Mouse (Mus musculus) spleen, postnatal 14 days (tissue): ENCODE data around the gene Wnk4.

Experiments used
- DNase-seq, 2 experiments: peaks; one replicate each; pipeline ENCODE4 v3.0.0; 2021 to 2022; ENCODE audit warnings: low spot score in 2 of 2

The Wnk4 gene

DNA sequence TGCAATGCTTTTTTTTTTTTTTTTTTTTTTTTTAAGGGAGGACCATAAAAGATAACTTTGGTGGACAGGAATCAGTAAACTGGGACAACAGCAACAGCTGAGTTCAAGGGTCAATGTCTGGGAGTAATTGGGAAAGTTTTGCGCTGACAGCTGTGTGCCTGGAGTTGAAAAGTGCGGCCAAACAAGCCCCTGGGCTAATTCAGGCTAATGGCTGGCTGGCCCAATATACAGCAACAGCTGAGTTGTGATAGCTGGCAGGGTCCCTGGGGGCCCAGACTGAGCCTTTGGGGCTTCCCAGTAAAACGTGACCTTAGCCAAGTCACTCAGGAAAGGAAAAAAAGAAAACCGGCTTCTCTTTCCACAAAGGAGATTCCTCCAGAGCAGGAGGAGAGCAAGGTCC is 15.3 kb upstream of the Wnk4 start:
- DNase-seq, result no peak

DNA sequence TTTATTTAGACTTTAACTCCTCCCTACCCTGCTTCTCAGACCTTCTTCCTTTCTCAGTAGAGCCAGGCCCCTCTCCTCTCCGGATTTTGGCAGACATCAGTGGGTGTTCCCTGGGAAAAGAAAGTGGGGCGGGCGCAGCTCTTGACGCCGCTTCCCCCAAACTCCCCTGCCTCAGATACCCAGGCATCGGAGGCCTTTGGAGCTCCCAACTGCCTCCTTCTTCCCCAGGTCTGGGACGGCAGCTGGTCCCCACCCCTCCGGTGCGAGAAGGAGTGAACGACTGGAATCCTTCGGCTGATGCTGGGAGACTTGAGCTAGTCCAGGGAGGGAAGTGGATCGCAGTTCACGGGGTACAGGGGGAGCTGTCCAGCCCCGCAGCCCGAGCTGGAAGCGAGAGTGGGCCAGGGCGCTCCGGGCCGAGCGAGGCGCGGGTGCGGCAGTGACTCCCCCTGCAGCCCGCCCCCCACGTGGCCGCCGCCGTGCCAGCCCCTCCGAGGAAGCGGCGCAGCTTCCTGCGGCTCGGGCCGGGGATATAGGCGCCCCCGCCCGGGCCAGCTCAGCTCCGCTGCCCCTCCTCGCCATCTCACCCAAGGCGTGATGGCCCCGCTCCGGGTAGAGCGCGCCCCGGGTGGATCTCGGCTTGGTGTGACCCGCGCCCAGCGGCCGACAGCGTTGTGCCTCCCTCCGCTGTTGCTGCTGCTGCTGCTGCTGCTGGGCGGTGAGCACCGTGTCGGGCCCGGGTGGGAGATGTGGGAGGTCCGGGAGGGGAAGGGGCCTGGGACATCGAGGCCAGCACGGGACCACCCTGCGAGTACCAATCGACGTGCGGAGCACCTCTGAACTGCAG is 14.3 kb upstream of the Wnk4 start, which contains the start of gene Ramp2:
Ramp2 (plus strand) TSS at position 174 of the 847 bp plus-strand sequence.
- no peak for DNase-seq

DNA sequence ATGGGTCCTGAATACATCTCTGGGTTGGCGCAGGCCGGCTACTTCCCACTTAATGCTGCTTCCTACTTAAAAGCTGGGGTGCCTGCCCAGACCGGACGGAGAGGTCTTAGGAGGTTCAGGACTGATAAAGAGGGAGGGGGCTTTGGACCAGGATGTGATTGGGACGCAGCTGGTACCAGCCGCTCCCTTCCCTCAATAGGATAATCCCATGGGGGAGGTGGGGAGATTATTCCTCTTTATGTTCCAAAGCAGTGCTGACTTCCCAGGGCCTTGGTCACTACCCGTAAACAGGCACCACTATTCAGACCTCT is 13.7 kb upstream of the Wnk4 start:
- DNase-seq, result no peak

DNA sequence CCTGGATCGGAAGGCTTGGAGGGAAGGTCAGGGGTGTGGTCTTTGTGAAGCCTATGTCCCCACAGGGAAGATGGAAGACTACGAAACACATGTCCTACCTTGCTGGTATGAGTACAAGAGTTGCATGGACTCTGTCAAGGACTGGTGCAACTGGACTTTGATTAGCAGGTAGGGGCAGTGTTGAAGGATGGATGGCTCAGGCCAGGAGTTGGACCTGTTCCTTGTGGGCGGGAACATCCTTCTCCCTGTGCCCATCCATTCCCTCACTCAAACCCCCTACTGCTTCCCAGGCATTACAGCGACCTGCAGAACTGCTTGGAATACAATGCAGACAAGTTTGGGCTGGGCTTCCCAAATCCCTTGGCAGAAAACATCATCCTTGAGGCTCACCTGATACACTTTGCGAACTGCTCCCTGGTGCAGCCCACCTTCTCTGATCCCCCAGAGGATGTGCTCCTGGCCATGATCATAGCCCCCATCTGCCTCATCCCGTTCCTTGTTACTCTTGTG is 12.8 kb upstream of the Wnk4 start:
- no peak for DNase-seq

DNA sequence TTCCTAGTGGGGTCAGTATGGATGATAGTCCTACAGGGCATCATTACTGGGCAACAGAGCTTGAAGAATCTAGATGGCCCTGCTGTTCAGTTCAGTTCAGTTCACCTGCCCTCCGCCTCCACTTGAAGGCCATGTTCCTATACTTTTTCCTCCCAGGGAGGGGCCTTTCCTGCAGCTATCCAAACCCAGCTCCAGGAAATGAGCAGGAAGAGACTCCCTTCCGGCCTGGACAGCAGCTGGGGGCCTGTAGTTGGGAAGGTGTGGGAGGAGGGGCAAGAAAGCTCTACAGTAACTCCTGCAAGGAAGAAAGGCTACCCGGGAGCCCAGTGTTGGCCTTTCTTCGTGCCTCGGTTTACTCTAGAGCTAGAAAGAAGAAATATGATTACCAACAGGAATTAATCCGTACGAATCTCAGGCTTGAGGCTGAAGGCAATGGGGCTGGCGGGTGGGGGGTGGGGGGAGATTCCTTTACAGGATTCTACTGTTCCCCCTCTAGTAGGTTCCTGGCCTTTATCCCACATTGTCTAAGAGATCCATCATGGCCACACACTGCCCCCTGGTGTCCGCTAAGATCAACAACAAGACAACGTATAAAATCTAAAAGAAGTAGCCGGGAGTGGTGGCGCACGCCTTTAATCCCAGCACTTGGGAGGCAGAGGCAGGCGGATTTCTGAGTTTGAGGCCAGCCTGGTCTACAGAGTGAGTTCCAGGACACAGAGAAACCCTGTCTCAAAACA is 11.9 kb upstream of the Wnk4 start:
- peak in 1 of 2 experiments; percentile 52 for DNase-seq

DNA sequence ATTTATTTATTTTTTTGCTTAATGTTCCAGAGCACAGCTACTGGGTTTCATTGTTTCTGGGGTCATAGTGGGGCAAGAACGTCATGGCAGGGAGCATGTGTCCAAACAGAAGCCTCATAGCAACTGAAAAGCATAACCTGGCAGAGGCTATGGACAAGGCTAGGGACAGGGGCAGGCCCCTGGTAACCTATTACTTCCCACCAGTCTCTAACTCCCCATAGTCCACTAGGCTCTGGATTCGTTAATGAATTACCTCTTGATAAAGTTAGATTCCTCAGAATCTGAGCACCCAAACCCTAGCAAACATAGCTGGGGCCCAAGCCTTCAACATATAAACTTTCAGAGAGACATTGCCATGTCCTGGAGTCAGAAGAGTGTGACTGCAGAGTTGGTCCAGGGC is 9.3 kb upstream of the Wnk4 start:
- DNase-seq, result no peak

DNA sequence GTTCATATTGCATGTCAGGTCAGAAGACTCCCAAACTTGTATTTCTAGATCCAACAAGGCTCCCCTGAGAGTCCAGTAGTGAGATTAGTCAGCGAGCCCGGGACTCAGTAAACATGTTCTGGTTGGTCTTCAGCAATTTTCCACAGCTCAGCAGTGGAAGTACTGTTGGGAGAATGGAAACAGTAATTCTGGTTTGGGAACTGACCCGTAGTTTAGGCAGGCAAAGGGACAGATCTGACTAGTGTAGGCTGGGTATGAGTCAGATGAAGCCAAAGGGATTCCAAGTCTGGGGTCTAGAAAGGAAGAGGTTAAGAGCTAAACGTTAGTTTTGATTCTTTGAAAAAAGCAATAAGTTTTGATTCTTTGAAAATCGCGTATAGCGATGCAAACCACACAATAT is 7.4 kb upstream of the Wnk4 start:
- no peak for DNase-seq

DNA sequence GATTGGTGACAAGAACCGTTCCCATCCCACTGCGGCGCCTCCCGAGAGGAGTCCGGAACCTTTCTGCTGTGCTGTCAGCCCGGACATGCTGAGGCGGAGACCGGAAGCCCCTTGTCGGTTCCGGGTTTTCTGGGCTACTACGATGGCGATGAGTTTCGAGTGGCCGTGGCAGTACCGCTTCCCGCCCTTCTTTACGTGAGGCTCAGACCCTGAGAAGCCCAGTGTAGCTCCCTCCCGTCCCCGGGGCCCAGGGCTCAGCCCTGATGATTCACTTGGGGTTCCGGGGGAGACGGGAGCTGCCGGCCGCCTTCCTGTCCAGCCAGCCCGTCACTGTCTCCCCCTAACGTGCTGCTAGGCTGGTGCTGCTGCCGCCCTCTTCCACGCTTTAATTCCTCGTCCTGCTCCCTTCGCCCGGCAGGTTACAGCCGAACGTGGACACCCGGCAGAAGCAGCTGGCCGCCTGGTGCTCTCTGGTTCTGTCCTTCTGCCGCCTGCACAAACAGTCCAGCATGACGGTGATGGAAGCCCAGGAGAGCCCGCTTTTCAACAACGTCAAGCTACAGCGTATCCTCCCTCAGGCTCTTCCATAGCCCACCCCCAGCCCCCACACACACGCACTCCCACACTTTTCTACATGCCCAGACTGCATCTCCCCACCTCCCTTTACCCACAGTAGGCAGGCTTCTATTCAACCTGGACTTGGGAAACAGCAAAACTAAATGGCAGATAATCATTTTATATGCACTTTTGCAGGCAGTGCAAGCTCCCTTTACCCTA is 6.6 kb upstream of the Wnk4 start, which contains the start of gene Vps25:
Vps25 (plus strand) TSS at position 95 of the 777 bp plus-strand sequence.
- peak; percentile 73 to 84 for DNase-seq

DNA sequence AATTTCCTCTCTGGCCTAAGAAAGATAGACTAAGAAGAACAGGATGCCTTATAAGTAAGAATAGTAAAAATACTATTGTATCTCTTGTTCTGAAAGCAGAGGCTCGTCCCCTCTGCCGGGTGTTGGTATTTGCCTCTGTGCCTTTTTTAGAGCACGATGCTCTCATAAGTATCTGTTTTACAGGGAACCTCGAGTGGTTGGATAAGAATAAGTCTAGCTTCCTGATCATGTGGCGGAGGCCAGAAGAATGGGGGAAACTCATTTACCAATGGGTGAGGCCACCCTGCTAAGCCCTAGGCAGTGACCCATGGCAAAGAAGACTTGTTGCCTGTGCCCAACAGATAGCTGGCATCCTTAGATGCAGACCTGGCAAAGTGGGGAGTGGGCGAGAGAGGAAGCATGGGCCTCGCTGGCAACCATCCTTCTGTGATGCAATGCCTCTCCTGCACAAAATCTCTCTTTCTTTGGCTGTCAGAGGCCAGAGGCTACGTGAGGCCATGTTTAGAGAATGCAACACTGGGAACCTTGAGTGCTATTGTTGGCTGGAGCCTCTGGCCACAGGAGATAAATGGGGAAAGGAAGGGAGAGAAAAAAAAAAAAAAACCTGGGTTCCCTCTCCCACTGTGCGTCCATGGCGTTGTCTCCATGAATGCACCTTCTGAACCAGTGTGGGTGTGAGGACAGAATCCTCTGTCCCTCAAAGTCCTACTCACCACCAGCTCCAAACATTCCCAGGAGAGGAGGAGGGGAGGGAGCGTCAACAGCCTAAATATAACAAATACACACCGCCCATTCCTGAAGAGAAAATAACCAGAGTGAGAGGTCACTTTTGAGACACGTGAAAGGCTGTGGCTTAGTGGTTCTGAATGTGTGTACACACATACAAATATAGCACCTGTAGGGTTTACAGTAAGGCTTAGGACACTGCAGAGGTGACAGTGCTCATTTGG is 4.3 kb upstream of the Wnk4 start:
- DNase-seq, result no peak

DNA sequence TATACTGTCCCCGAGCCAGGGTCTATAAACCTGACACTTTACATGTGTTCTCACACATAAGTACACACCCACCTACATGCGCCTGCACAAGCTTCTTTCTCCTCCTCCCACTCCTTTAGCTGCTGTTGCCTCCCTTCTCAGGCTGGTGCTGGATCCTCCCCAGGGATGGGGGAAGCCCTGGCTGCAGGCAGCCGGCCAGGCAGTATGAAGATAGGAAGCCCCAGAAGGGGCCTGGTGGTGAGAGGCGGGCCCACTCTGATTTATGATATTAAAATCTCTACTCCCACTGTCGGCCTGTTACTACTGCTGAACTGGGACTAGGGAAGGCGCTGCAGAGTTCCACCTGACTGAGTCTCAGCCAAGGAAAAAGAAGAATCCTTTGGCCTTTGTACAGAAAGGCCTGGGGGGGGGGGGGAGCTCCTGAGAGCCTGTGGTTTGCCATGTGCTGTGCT is 1.1 kb upstream of the Wnk4 start:
- DNase-seq, result no peak

DNA sequence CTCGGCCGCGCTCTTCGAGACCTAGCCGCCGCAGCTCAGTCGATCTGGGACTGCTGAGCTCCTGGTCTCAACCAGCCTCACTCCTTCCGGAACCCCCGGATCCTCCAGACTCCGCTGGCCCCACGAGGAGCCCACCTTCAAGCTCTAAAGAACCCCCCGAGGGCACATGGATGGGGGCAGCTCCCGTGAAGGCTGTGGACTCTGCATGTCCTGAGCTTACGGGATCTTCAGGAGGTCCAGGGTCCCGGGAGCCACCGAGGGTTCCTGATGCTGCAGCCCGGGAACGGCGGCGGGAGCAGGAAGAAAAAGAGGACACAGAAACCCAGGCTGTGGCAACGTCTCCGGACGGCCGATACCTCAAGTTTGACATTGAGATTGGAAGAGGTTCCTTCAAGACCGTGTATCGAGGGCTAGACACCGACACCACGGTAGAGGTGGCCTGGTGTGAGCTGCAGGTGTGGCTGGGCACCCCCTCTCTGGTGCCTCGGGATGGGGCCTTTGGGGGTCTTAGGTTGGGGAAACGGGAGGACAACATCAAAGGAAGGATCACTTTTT is 536 bp downstream of the Wnk4 start:
- DNase-seq, result no peak

DNA sequence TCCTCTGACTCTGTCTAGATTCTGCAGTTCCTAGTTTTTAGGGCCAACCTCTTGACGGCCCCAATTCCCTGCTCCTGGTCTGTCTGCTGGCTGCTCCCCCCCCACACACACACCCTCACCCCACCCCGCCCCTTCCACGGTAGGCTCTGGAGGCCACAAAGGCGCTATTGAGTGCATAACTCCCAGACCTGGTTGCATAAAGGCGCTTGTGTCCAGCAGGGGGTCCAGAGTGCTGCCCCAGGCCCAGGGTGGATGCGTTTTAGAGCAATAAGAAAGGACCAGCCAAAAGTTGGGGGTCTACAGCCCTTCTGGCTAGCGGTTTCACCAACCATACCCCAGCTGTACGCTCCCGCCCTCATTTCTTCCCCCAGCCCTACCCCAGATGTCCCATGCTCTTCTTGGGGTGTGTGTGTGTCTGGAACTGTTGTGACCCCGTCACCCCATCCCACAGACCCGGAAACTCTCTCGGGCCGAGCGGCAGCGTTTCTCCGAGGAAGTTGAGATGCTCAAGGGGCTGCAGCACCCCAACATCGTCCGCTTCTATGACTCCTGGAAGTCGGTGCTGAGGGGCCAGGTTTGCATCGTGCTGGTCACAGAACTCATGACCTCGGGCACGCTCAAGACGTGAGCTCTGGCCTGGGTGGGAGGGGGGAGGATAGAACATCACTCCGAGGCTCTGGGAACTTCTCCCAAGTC is 2.1 kb downstream of the Wnk4 start:
- no peak for DNase-seq

DNA sequence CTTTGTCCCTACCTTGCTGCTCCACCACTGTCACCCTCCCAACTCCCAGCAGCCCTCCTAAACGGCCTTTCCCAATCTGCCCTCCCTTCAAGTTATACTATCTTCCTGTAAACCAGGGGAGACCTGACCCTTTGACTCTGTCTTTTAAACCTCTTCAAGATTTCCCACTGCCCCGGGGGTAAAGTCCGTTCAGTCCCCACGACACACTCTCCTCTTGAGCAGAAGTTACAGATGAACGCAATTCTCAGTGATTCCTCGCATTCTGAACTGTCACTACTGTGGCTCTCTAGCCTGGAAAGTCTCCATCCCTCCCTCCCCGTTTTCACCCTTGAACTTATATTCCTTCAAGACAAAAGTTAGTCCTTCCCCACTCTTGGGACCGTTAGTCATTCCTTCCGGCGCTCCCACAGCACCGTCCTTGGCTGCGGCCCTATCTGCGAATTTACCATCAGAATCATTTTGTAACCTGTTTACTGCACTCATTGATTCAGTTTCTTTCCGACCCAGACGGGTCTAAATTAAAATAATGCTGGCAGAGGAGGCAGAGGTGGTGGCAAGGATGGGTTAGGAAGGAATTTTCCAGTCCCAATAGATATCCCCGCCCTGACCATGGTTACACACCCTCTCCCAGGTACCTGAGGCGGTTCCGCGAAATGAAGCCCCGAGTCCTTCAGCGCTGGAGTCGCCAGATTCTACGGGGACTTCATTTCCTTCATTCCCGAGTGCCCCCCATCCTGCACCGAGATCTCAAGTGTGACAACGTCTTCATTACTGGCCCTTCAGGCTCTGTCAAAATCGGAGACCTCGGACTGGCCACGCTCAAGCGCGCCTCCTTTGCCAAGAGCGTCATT is 3.0 kb downstream of the Wnk4 start:
- DNase-seq, result no peak

DNA sequence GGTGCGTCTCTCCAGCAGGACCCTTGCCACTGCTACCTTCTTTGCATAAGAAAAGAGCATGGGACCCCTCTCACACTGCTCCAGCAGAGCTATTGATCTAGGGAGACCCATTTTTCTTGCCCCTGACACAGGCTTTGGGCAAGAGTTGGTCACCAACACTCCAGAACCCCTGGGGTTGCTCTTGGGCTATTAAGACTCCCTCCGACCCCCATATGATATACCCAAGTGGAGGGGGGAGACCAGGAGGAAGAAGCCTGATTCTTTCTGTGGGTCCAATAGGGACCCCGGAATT is 3.6 kb downstream of the Wnk4 start:
- DNase-seq, result no peak

DNA sequence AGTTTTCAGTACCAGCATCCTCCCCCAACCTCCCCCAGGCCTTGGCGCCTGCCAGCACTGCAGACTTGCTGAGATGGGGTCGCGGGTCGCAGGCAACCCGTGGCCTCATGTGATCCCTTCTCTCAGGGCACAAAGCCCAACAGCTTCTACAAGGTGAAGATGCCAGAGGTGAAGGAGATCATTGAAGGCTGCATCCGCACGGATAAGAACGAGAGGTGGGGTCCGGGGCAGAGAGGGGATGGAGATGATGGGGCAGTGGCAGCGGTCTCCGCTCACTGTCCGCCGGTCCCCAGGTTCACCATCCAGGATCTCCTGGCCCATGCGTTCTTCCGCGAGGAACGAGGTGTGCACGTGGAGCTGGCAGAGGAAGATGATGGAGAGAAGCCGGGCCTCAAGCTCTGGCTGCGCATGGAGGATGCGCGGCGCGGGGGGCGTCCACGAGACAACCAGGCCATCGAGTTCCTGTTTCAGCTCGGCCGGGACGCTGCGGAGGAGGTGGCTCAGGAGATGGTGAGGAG is 4.6 kb downstream of the Wnk4 start:
- DNase-seq, result no peak

DNA sequence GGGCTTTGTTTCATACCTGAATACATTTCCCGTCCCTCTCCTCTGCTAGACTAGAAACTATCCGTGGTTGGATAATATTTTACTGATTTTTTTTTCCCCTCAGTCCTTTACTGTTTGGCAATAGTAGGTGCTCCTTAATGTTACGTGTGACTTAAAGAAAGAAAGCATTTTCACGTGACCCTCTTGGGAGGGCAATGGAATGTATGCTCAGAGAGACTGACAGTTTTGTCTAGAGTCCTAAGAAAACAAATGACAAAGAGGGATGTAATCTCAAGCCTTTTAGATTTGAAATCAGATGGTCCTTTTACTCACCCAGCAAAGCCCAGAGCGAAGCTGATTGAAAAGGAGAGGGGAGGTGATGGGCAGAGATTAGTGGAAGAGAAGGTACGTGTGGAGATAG is 5.5 kb downstream of the Wnk4 start:
- no peak for DNase-seq

DNA sequence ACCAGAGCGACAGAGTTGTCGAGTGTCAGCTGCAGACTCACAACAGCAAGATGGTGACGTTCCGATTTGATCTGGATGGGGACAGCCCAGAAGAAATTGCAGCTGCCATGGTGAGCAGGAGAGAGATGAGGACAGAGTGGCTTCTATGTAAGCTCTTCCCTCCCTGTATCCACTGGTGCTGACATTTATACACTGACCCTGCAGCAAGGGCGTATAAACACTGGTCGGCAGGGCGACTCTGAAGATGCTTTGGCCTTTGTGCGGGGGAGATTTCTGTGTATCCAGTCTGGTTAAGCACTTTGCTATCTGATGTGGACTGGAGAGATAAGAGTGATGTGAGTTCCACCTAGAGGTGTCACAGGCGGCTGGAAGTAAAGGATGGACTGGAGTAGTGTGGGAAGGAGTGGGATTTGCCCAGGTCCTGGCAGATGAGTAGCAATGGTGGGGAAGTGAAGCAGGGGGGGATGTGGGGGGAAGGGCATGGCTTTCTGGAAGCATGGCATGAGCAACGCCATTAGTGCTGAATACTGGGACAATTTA is 9.3 kb downstream of the Wnk4 start:
- DNase-seq, result no peak

DNA sequence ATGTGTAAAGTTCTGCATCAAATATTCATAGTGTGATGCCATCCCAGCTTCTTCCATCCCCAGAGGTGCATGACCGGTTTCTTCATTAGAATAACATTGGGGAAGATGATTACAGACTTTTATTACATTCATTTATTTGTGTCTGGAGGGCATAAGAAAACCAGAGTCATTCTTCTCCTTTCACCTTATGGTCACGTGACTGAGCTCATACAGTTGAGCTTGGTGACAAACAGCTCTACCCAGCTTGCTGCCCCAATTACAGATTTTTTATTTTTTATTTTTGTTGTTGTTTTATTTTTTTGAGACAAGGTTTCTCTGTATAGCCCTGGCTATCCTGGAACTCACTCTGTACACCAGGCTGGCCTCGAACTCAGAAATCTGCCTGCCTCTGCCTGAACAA is 12.1 kb downstream of the Wnk4 start:
- DNase-seq, result no peak

DNA sequence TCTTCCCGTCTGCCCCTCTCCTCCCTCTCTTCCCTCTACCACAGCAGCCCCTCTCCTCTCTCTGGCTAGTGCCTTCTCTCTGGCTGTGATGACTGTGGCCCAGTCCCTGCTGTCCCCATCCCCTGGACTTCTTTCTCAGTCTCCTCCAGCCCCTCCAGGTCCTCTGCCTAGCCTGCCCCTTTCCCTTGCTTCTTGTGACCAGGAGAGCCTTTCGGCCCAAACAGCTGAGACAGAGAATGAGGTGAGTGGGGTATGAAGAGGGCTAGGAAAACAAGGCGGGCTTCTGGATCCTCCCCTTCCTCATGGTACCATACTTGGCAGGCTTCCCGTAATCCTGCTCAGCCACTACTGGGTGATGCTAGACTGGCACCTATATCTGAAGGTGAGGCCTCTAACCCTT is 14.9 kb downstream of the Wnk4 start:
- DNase-seq, result no peak
